Mouse (Mus musculus) G1E-ER4 (cell line): ENCODE results near the gene Spsb4. TPM values are rescaled to one million over a fixed set of nuclear protein-coding genes. Genes with fewer than 3 reads are reported as not detected.

ENCODE experiments used
- GATA1 ChIP-seq: IDR thresholded peaks from one replicate; pipeline ENCODE4 v1.8.0; 2012; ENCODE audit warnings: low read length, inconsistent platforms
- polyA plus RNA-seq: library from polyadenylated mRNA; stranded (reverse); fragments of >175 nt; gene quantifications from 2 replicates; pipeline ENCODE4 v1.2.3, GENCODE M21; 2012

Gene Spsb4
- not detected in 2 replicates for polyA plus RNA-seq

DNA sequence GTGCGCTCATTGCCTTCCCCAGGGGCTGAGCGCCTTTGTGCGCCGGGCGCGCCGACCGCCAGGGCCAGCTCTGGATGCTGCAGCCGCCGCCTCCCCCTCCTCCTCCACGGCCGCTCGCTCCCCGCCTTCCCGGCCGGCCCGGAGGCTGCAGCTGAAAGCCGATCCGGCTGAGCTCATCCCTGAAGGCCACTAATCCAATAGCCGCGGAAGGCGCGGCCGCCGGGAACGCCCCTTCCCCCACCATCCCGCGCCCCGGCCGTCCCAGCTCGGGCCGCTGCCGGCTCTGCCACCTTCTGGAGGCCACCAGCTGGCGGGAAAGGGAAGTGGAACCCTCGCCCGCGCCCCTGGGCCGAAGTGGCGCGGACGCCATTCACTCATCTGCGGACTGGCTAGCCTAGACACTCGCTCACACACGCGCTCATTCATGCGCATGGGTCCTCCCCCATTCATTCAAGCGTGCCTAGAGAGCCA, at the start of gene Spsb4:
TSS of gene Spsb4 (minus strand) at position 167 of the 471 bp plus-strand sequence.
- TF ChIP-seq GATA1, result no peak

GRCm38 (mm10) chr9:97067761-97068160, 49.1 kb upstream of the Spsb4 start:
- no peak for TF ChIP-seq GATA1

DNA sequence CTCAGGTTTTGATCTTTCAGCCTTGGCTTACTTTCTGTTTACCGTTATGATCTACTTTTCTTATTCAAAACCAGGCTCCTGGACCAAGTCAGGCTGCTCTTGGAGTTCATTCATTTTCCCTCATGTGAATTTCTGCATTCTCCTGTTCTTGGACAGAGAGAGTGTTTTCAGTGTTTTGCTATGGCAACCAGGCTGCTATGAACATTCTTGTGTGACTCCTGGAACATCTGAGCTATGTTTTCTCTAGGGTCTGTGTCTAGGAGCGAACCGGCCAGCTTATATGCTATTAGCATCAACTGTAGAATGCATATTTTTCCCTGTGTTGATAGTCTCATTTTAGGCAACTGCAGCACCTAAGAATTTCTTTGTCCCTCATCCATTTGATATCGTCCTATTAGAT, 47.2 kb upstream of the Spsb4 start:
- no peak for TF ChIP-seq GATA1

DNA sequence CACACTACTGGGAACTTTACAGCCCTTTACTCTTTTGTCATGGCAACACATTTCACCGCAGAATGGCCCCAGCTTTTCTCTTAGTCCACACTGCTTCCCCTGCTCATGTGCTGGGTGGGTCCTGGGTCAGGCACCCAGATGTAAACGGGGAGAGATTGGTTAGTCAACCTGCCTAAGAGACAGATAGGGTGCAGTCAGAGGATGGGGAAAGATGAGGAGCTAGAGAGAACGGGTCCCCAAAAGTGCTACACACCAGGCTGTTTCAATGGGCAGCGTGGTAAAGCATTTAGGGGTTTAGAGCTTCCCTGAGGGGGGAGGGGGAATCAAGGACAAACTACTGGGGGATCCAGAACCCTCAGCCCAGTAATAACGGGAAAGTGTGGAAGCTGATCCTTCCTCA, 46.6 kb upstream of the Spsb4 start:
- no peak for TF ChIP-seq GATA1

- no peak for TF ChIP-seq GATA1
These were observed 45.5 kb upstream of the Spsb4 start for GRCm38 (mm10) chr9:97064161-97064560.

DNA sequence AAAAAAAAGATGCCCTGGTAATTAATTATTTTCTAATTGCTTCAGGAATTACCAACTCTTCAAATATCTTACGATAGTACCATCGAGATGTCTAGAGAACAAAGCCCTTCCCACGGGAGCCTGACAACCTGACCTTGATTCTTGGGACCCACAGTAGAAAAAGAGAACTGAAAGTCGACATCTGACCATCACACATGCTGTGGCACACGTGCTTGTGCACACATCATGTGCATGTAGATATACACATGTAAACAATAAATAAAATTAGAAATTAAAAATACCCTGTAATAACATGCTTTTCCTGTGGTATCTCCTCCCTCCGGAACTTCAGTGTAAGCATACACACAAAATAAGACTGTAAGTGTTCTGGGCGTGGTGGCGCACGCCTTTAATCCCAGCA, 43.1 kb upstream of the Spsb4 start:
- TF ChIP-seq GATA1, result no peak

GRCm38 (mm10) chr9:97056541-97057338, 38.1 kb upstream of the Spsb4 start:
- no peak for TF ChIP-seq GATA1

DNA sequence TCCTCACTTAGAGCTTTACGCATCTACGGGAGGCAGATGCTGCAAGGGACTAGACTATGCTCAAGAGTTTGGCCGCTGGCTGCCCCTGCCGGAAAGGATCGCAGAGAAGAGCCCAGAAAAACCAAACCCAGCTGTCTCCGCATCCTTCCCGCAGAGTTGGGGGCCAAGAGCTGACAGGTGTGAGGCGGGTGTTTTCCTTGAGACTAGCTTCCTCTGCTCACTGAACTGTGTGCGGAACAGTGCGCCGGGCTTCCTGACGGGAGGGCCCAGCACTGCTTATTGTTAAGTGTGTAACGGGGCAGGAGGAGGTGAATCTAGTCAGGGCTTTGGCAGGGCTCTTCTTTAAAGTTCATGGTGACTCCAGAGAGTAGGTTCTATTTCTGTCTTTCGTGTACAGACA, 37.3 kb upstream of the Spsb4 start:
- no peak for TF ChIP-seq GATA1

GRCm38 (mm10) chr9:97051176-97051575, 32.5 kb upstream of the Spsb4 start:
- TF ChIP-seq GATA1, result no peak

- no peak for TF ChIP-seq GATA1
These were observed 27.6 kb upstream of the Spsb4 start for GRCm38 (mm10) chr9:97046240-97046639.

GRCm38 (mm10) chr9:97041633-97042032, 23.0 kb upstream of the Spsb4 start:
- no peak for TF ChIP-seq GATA1

DNA sequence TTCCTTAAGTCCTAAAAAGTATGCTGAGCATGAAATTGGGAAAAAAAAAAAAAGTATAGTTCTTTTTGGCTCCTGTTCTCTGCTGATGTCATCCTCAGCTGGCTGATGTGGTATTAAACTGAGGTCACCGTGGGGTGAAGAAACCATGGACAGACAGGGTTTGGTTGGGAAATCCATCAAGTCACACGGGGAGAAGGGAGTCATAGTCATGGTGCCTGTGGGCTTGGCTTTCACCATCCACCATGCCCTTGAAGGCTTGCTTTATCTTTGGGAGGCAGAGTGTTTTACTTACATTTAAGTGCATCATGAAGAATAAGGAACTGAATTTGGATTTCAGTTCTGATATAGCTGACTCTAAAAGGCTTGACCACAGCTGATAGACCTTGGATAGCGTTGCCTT, 19.4 kb upstream of the Spsb4 start:
- no peak for TF ChIP-seq GATA1

DNA sequence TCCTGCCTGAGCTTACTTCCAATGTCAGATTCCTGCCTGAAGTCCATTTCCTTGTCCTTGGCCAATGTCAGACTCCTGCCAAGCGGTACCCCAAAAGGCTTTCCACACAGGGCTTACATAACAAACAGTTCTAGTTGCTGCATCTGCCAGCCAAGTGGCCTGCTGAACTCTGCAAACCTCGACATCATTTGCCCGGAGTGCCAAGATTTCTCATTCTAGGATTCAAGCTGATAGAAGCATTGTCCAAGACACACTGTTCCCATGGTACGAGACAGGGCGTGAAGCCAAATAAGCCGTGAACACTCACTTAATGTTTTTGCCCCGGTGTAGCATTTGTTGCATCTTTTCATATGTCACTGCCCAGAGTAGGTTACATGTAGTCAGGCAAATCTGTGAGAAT, 18.0 kb upstream of the Spsb4 start:
- no peak for TF ChIP-seq GATA1

DNA sequence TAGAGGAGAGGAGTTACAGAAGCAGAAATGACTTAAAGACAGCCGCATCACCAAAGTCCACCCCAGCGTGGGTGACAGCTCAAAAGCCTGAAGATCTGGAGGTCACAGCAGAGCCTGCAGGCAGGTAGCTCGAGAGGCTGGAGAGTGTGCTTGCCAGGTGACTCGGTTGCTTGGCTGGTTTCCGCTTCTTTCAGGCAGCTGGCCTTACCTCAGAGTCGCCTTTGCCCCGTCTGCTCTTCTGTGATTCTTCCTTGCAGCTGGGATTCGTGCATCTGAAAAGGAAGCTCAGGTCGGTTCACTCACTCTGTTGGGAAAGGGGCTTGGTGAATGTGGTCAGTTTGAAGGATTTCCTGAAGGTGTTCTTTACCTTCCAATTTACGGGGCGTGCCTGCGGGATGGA, 8.7 kb upstream of the Spsb4 start:
- no peak for TF ChIP-seq GATA1

GRCm38 (mm10) chr9:97026006-97026405, 7.4 kb upstream of the Spsb4 start:
- TF ChIP-seq GATA1, result no peak

GRCm38 (mm10) chr9:97024451-97024850, 5.8 kb upstream of the Spsb4 start:
- TF ChIP-seq GATA1, result no peak

- no peak for TF ChIP-seq GATA1
These were observed 4.3 kb upstream of the Spsb4 start for GRCm38 (mm10) chr9:97022948-97023347.

DNA sequence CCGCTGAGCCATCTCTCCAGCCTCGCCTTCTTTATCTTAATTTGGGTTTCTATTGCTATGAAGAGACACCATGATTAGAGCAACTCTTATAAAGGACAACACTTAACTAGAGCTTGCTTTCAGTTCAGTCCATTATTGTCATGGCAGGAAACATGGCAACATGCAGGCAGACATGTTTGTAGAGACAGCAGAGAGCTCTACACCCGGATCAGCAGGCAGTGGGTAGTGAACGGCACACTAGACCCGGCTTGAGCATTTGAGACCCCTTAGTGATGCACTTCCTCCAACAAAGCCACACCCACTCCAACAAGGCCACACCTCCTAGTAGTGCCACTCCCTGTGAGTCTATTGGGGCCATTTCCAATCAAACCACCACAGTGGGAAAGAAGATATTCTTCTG, 3.7 kb upstream of the Spsb4 start:
- TF ChIP-seq GATA1, result no peak

DNA sequence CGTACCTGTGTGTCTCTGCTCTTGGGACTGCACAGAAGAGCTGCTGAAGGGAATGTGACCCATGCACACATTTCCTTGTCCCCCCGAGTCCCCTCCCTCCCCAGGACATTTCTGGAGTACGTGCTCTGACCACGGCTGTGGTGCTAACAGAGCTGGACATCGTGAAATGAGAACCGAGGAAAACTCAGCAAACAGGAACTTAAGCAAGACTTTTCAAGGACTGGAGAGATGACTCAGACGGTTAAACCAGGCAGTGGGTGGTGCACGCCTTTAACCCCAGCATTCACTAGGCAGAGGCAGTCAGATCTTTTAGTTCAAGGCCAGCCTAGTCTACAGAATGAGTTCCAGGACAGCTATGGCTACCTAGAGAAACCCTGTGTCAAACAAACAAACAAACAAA, 1.5 kb upstream of the Spsb4 start:
- TF ChIP-seq GATA1, result no peak
